Mouse (Mus musculus) limb, embryonic 11.5 days (tissue): Measurements from ENCODE around the gene Ppm1l. TPM values are rescaled to one million over a fixed set of nuclear protein-coding genes. Genes with fewer than 3 reads are reported as not detected.

ENCODE experiments used
- polyA plus RNA-seq: library from polyadenylated mRNA; unstranded; fragments of >200 nt; fragmentation: Nextera tagmentation; extraction: Ambion mirVana; gene quantifications from 2 replicates; pipeline ENCODE4 v1.2.1, GENCODE M21; 2014

The Ppm1l gene
- polyA plus RNA-seq, 1 experiment from 2014 or later, result 10.5 TPM

Other genes with a start within 250 kb of the Ppm1l start
- gene Kpna4, start 189.7 kb upstream of the Ppm1l start, polyA plus RNA-seq, result 39.1 and 40.7 TPM in 2 replicates
- gene Arl14, start 94.4 kb upstream of the Ppm1l start, polyA plus RNA-seq, result not detected in 2 replicates